Mouse (Mus musculus) brain, embryonic 14.5 days (tissue): ENCODE results near the gene Ano5.

Experiments
- CTCF ChIP-seq: fragments of 200-500 bp; IDR thresholded peaks from 2 replicates; pipeline ENCODE4 v1.5.1; 2012; ENCODE audit warnings: inconsistent platforms, mild to moderate bottlenecking, moderate library complexity, borderline replicate concordance; ENCODE audit not compliant: insufficient read depth, insufficient read length; ENCODE audit errors: extremely low read depth
- POLR2A ChIP-seq: fragments of 200-500 bp; IDR thresholded peaks from 2 replicates; pipeline ENCODE4 v1.6.1; 2012; ENCODE audit warnings: mild to moderate bottlenecking, inconsistent platforms, borderline replicate concordance; ENCODE audit not compliant: poor library complexity, insufficient read depth, insufficient read length, severe bottlenecking; ENCODE audit errors: extremely low read depth

DNA sequence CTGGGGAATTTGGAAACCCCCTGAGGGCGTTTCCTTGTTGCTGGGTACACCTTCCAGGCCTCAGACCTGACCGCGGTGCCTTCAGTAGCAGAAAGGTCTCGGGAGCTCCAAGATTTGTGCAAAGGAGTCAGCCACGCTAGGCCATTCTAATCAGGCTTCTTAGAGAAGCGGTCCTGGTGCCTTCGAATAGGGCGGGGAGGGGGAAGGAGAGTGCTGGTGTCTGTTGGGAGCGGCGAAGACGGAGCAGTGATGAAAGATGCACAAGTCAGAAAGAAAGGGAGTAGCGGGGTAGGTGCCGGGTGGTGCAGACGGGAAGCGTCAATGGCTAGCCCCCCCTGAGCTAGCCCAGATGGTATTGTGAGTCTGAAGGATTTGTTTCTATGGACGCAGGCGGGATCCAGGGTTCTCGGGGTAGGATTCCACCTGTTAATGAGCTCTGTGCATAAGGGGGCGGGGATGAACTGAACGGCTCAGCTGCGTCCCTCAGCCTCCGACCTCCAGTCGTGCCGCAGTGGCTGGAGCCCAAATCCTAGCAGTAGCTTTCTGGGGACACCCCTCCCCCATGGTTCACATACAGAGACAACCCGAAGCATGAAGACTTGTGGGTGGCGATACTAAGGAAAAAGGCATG, 116.3 kb downstream of the Ano5 start:
- no peak for TF ChIP-seq POLR2A
- TF ChIP-seq CTCF: no peak
